Mouse (Mus musculus): ENCODE measurements around the gene Gm29776.

- TF ChIP-seq CTCF (conservative IDR thresholded peaks at IDR 0.05; ENCODE audit: insufficient read depth, insufficient read length, low read depth, low read length) (no peak), POLR2A (IDR thresholded peaks at IDR 0.05; ENCODE audit: low read depth, low read length) (no peak)
Measured at GRCm38 (mm10) chr14:54646455-54646854, 52.2 kb downstream of the Gm29776 start.

Measured in kidney, adult 2 months (tissue).